Mouse (Mus musculus): ENCODE measurements around the gene Col26a1.

The Col26a1 gene

GRCm38 (mm10) chr5:136806379-136807056 lies 76.5 kb downstream of the Col26a1 start:
- no peak for DNase-seq (ENCODE audit: low read depth)

- no peak for DNase-seq (ENCODE audit: low read depth)
Measured at GRCm38 (mm10) chr5:136805019-136805418, 78.0 kb downstream of the Col26a1 start.

- DNase-seq (ENCODE audit: low read depth), result no peak
Measured at GRCm38 (mm10) chr5:136804246-136804645, 78.8 kb downstream of the Col26a1 start.

GRCm38 (mm10) chr5:136802732-136803131 lies 80.3 kb downstream of the Col26a1 start:
- DNase-seq (ENCODE audit: low read depth), result no peak

- DNase-seq (ENCODE audit: low read depth), result no peak
Measured at GRCm38 (mm10) chr5:136796917-136797316, 86.1 kb downstream of the Col26a1 start.

- no peak for DNase-seq (ENCODE audit: low read depth)
Measured at GRCm38 (mm10) chr5:136793807-136794206, 89.2 kb downstream of the Col26a1 start.

- no peak for DNase-seq (ENCODE audit: low read depth)
Measured at GRCm38 (mm10) chr5:136792541-136792940, 90.5 kb downstream of the Col26a1 start.

- no peak for DNase-seq (ENCODE audit: low read depth)
Measured at GRCm38 (mm10) chr5:136791204-136791603, 91.8 kb downstream of the Col26a1 start.

GRCm38 (mm10) chr5:136790570-136791196 lies 92.3 kb downstream of the Col26a1 start:
- peak; percentile 70 for DNase-seq (ENCODE audit: low read depth)

GRCm38 (mm10) chr5:136784531-136784930 lies 98.5 kb downstream of the Col26a1 start:
- no peak for DNase-seq (ENCODE audit: low read depth)

- DNase-seq (ENCODE audit: low read depth), result no peak
Measured at GRCm38 (mm10) chr5:136782600-136782999, 100.4 kb downstream of the Col26a1 start.

- peak; percentile 48 for DNase-seq (ENCODE audit: low read depth)
Measured at GRCm38 (mm10) chr5:136780465-136780864, 102.5 kb downstream of the Col26a1 start.

- DNase-seq (ENCODE audit: low read depth), result no peak
Measured at GRCm38 (mm10) chr5:136779946-136780345, 103.1 kb downstream of the Col26a1 start.

GRCm38 (mm10) chr5:136775548-136775947 lies 107.5 kb downstream of the Col26a1 start:
- no peak for DNase-seq (ENCODE audit: low read depth)

- no peak for DNase-seq (ENCODE audit: low read depth)
Measured at GRCm38 (mm10) chr5:136773044-136774039, 109.7 kb downstream of the Col26a1 start.

- no peak for DNase-seq (ENCODE audit: low read depth)
Measured at GRCm38 (mm10) chr5:136771132-136771531, 111.9 kb downstream of the Col26a1 start.

- DNase-seq (ENCODE audit: low read depth), result no peak
Measured at GRCm38 (mm10) chr5:136767304-136767703, 115.7 kb downstream of the Col26a1 start.

- no peak for DNase-seq (ENCODE audit: low read depth)
Measured at GRCm38 (mm10) chr5:136764157-136764669, 118.8 kb downstream of the Col26a1 start.

- no peak for DNase-seq (ENCODE audit: low read depth)
Measured at GRCm38 (mm10) chr5:136760345-136760744, 122.7 kb downstream of the Col26a1 start.

GRCm38 (mm10) chr5:136759781-136760180 lies 123.2 kb downstream of the Col26a1 start:
- no peak for DNase-seq (ENCODE audit: low read depth)

- DNase-seq (ENCODE audit: low read depth), result peak; percentile 51
Measured at GRCm38 (mm10) chr5:136755696-136756095, 127.3 kb downstream of the Col26a1 start.

- no peak for DNase-seq (ENCODE audit: low read depth)
Measured at GRCm38 (mm10) chr5:136754053-136754591, 128.9 kb downstream of the Col26a1 start.
